Mouse (Mus musculus) c-Kit-negative CD71-positive TER-119-positive erythroid progenitor cells, embryonic 14.5 days (primary cell): ENCODE measurements around the gene Brix1.

ENCODE experiments used
- DNase-seq: peaks from one replicate; pipeline ENCODE4 v3.0.0-alpha.2; 2013; ENCODE audit warnings: low read depth, low spot score

Gene Brix1

GRCm38 (mm10) chr15:10460986-10461385 lies 24.8 kb downstream of the Brix1 start:
- no peak for DNase-seq

- DNase-seq: no peak
These were observed 38.6 kb downstream of the Brix1 start for GRCm38 (mm10) chr15:10447102-10447501.

- no peak for DNase-seq
These were observed 43.5 kb downstream of the Brix1 start for GRCm38 (mm10) chr15:10442275-10442674.

- no peak for DNase-seq
These were observed 44.3 kb downstream of the Brix1 start for GRCm38 (mm10) chr15:10441493-10441892.

- no peak for DNase-seq
These were observed 45.8 kb downstream of the Brix1 start for GRCm38 (mm10) chr15:10439963-10440362.

GRCm38 (mm10) chr15:10436893-10437292 lies 48.9 kb downstream of the Brix1 start:
- no peak for DNase-seq

- no peak for DNase-seq
These were observed 59.0 kb downstream of the Brix1 start for GRCm38 (mm10) chr15:10426545-10427266.

GRCm38 (mm10) chr15:10426124-10426523 lies 59.6 kb downstream of the Brix1 start:
- DNase-seq: no peak
